Mouse (Mus musculus) stomach, postnatal 0 days (tissue): ENCODE data around the gene Sucla2. TPM values are rescaled to one million over a fixed set of nuclear protein-coding genes. Genes with fewer than 3 reads are reported as not detected.

Experiments used
- ATAC-seq: fragments of 200-750 bp; cut with Nextera tagmentation; 2 replicates; pipeline ENCODE4 v1.8.0; 2017; ENCODE audit not compliant: low FRiP score, low TSS enrichment
- DNase-seq: peaks from one replicate; pipeline ENCODE4 v3.0.0-alpha.2; 2016; ENCODE audit warnings: low spot score
- H3K27ac ChIP-seq: fragments of 300-500 bp; sonication (generic); replicated peaks from 2 replicates; pipeline ENCODE4 v1.5.1; 2014; ENCODE audit warnings: mild to moderate bottlenecking, control low read depth
- H3K27me3 ChIP-seq: fragments of 300-500 bp; sonication (generic); 2 replicates; pipeline ENCODE4 v1.6.1; 2014; ENCODE audit warnings: low read length; ENCODE audit not compliant: control insufficient read depth, insufficient read depth
- H3K36me3 ChIP-seq: fragments of 300-500 bp; sonication (generic); 2 replicates; pipeline ENCODE4 v1.6.1; 2014; ENCODE audit warnings: low read length, mixed read lengths; ENCODE audit not compliant: control insufficient read depth, insufficient read depth
- H3K4me1 ChIP-seq: fragments of 300-500 bp; sonication (generic); replicated peaks from 2 replicates; pipeline ENCODE4 v1.6.1; 2014; ENCODE audit warnings: antibody characterized with exemption; ENCODE audit not compliant: control insufficient read depth, insufficient read depth
- H3K4me2 ChIP-seq: fragments of 300-500 bp; sonication (generic); replicated peaks from 2 replicates; pipeline ENCODE4 v1.6.1; 2014; ENCODE audit warnings: low read depth, mild to moderate bottlenecking, control low read depth, moderate library complexity
- H3K4me3 ChIP-seq: fragments of 300-500 bp; sonication (generic); 2 replicates; pipeline ENCODE4 v1.5.1; 2014; ENCODE audit warnings: low read depth, low read length, control low read depth
- H3K9ac ChIP-seq: fragments of 300-500 bp; sonication (generic); 2 replicates; pipeline ENCODE4 v1.6.1; 2014; ENCODE audit warnings: mild to moderate bottlenecking, low read length, control low read depth, mixed read lengths
- H3K9me3 ChIP-seq: fragments of 300-500 bp; sonication (generic); 2 replicates; pipeline ENCODE4 v1.6.1; 2016; ENCODE audit warnings: low read length; ENCODE audit not compliant: control insufficient read depth
- CTCF ChIP-seq: IDR thresholded peaks from 2 replicates; pipeline ENCODE4 v1.5.1; 2016; ENCODE audit warnings: antibody characterized with exemption, low read depth, mild to moderate bottlenecking, moderate library complexity
- EP300 ChIP-seq: optimal IDR thresholded peaks from 2 replicates; pipeline ENCODE3; 2016; ENCODE audit warnings: antibody characterized with exemption
- WGBS: fragments of 180-500 bp; shearing (Covaris S2); extraction: QIAGEN DNeasy Blood & Tissue Kit; methylation state at CpG from one replicate; pipeline ENCODE4 v1.1.7; 2014; 5-methylcytosine and 5-hydroxymethylcytosine counted together
- polyA plus RNA-seq: library from polyadenylated mRNA; unstranded; fragments of >200 nt; fragmentation: Nextera tagmentation; extraction: Ambion mirVana; gene quantifications from 2 replicates; pipeline ENCODE4 v1.2.1, GENCODE M21; 2015

The Sucla2 gene
- polyA plus RNA-seq, 1 experiment from 2014 or later: 98.9 TPM

DNA sequence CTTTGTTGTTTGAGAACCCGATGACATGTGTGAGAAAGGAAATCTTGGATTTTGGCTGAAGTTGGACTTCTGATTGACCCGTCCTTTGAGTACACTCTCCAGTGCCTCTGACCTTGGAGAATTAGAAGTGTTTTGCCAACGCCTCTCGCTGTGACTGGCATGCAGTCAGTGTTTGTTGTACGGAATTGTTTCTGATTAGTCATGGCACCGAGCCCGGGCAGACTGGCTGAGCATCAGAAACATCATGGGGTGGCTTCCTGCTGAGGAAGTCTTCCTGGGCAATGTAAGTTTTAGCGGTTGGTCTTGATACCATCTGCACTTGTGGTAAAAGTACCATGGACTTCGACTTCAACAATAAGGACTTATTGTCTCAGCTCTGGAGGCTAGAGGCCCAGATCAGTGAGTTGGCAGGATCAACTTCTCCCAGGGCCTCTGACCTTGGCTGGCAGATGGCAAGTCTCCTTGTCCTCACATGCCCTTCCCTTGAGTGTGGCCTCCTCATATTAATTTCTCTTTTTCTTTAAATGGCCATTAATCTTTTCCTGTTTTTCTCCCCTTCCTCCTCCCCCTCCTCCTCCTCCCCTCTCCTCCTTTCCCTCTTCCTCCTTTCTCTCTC is 107.6 kb downstream of the Sucla2 start:
- no peak for TF ChIP-seq EP300
- no peak for TF ChIP-seq CTCF
- H3K36me3 ChIP-seq: no peaks in the 10 kb centered on the region
- no peaks in the 10 kb centered on the region for H3K9me3 ChIP-seq
- no peak overlapping the region for H3K4me3 ChIP-seq
- no peak for DNase-seq
- no peak overlapping the region for H3K27ac ChIP-seq
- H3K4me1 ChIP-seq: no peaks in the 10 kb centered on the region
- H3K27me3 ChIP-seq: no peaks in the 10 kb centered on the region
- ATAC-seq: no peak
- no peak overlapping the region for H3K4me2 ChIP-seq
- 70% methylated on average over 9 of the region's 9 CpGs for WGBS
- H3K9ac ChIP-seq: no peak overlapping the region

DNA sequence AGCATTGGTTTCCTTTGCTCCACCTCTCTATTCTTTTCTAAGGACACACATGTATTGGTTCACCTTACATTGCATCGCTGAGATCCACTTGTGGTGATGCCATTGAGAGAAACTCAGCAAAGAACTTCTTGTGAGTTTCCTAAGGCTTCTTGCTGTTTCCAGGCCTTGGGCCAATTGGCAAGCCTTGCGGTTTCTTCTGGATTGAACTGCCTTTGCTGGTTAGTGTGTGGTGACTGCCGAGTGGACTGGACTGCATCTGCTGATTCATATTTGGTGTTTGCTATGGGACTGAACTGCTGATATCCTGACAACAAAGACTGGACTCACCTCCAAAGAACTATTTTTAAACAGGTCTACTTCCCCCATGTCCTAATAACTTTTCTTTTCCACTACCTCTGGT is 109.2 kb downstream of the Sucla2 start:
- no peak overlapping the region for H3K27ac ChIP-seq
- WGBS: 85% methylated on average over 3 of the region's 3 CpGs
- H3K36me3 ChIP-seq: no peaks in the 10 kb centered on the region
- no peak for DNase-seq
- H3K27me3 ChIP-seq: no peaks in the 10 kb centered on the region
- no peak overlapping the region for H3K4me3 ChIP-seq
- H3K9me3 ChIP-seq: no peaks in the 10 kb centered on the region
- no peaks in the 10 kb centered on the region for H3K4me1 ChIP-seq
- no peak overlapping the region for H3K4me2 ChIP-seq
- TF ChIP-seq CTCF: no peak
- no peak for TF ChIP-seq EP300
- no peak overlapping the region for H3K9ac ChIP-seq
- ATAC-seq: no peak

DNA sequence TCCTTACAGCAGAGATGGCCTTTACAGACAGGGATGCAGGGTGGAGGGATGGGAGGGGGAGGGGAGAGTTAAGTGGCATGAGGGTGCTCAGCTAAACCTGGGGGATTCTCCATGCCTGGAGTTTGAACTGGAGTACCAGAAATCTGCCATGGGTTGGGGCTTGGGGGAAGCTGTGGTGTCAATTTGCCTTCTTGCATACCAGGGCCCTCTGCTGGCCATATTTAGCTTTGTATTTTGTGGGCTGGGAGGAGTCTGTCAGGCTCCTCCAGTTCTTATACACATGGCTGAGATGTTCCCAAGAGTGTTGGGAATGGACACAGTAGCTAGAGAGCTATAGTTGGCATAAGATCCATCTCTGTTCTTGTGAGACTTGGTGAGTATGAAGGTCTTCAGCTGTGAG is 112.3 kb downstream of the Sucla2 start:
- Histone ChIP-seq H3K9me3 (no peaks in the 10 kb centered on the region), H3K27ac (no peak overlapping the region), H3K9ac (no peak overlapping the region), H3K4me2 (no peak overlapping the region), H3K4me3 (no peak overlapping the region), H3K27me3 (no peaks in the 10 kb centered on the region), H3K36me3 (no peaks in the 10 kb centered on the region), H3K4me1 (no peaks in the 10 kb centered on the region)
- peak; percentile 15 for DNase-seq
- no peak for ATAC-seq
- TF ChIP-seq CTCF (peak; percentile 43), EP300 (no peak)

Other genes with a start within 250 kb of the Sucla2 start
- 13.8 and 15.4 TPM in 2 replicates for gene Rb1, start 199.5 kb upstream of the Sucla2 start, polyA plus RNA-seq
- gene Itm2b, start 140.0 kb upstream of the Sucla2 start, polyA plus RNA-seq: 1,381 and 1,408 TPM in 2 replicates
- gene Med4, start 15.3 kb upstream of the Sucla2 start, polyA plus RNA-seq: 39.4 and 39.5 TPM in 2 replicates
- gene Nudt15, start 22.9 kb downstream of the Sucla2 start, polyA plus RNA-seq: 2.6 and 2.8 TPM in 2 replicates
- gene Gm21750, start 135.9 kb downstream of the Sucla2 start, polyA plus RNA-seq: not detected in 2 replicates